Mouse (Mus musculus) neural tube, embryonic 11.5 days (tissue): ENCODE data around the gene Ywhag. TPM values are rescaled to one million over a fixed set of nuclear protein-coding genes. Genes with fewer than 3 reads are reported as not detected.

ENCODE experiments used
- ATAC-seq: fragments of 200-750 bp; cut with Nextera tagmentation; 2 replicates; pipeline ENCODE4 v1.8.0; 2017; ENCODE audit warnings: moderate number of reproducible peaks, mild to moderate bottlenecking, moderate TSS enrichment, moderate library complexity; ENCODE audit not compliant: insufficient read depth, low FRiP score, low TSS enrichment
- DNase-seq: peaks from one replicate; pipeline ENCODE4 v3.0.0-alpha.2; 2015; ENCODE audit warnings: low spot score
- H3K27ac ChIP-seq: fragments of 300-500 bp; sonication (generic); 2 replicates; pipeline ENCODE4 v1.5.1; 2014; ENCODE audit warnings: low read depth, mild to moderate bottlenecking, low read length
- H3K27me3 ChIP-seq: fragments of 300-500 bp; sonication (generic); 2 replicates; pipeline ENCODE4 v1.6.1; 2014; ENCODE audit warnings: mild to moderate bottlenecking, low read length, mixed read lengths; ENCODE audit not compliant: control insufficient read depth, insufficient read depth
- H3K36me3 ChIP-seq: fragments of 300-500 bp; sonication (generic); 2 replicates; pipeline ENCODE4 v1.6.1; 2014; ENCODE audit warnings: mild to moderate bottlenecking, low read length, moderate library complexity, mixed read lengths; ENCODE audit not compliant: control insufficient read depth, insufficient read depth
- H3K4me1 ChIP-seq: fragments of 300-500 bp; sonication (generic); 2 replicates; pipeline ENCODE4 v1.6.1; 2014; ENCODE audit warnings: low read length, mixed read lengths; ENCODE audit not compliant: control insufficient read depth, insufficient read depth
- H3K4me2 ChIP-seq: fragments of 300-500 bp; sonication (generic); 2 replicates; pipeline ENCODE4 v1.6.1; 2014; ENCODE audit warnings: low read depth, mild to moderate bottlenecking, moderate library complexity
- H3K4me3 ChIP-seq: fragments of 300-500 bp; sonication (generic); 2 replicates; pipeline ENCODE4 v1.5.1; 2014; ENCODE audit warnings: low read depth, low read length
- H3K9ac ChIP-seq: fragments of 300-500 bp; sonication (generic); 2 replicates; pipeline ENCODE4 v1.6.1; 2014; ENCODE audit warnings: mild to moderate bottlenecking, low read length
- H3K9me3 ChIP-seq: fragments of 300-500 bp; sonication (generic); 2 replicates; pipeline ENCODE4 v1.6.1; 2016; ENCODE audit warnings: low read length; ENCODE audit not compliant: control insufficient read depth
- WGBS: fragments of 180-500 bp; shearing (Covaris S2); extraction: QIAGEN DNeasy Blood & Tissue Kit; methylation state at CpG from one replicate; pipeline ENCODE4 v1.1.7; 2014; 5-methylcytosine and 5-hydroxymethylcytosine counted together
- polyA plus RNA-seq: library from polyadenylated mRNA; unstranded; fragments of >200 nt; fragmentation: Nextera tagmentation; extraction: Ambion mirVana; gene quantifications from 2 replicates; pipeline ENCODE4 v1.2.1, GENCODE M21; 2014

The Ywhag gene
- 191 and 196 TPM in 2 replicates for polyA plus RNA-seq

DNA sequence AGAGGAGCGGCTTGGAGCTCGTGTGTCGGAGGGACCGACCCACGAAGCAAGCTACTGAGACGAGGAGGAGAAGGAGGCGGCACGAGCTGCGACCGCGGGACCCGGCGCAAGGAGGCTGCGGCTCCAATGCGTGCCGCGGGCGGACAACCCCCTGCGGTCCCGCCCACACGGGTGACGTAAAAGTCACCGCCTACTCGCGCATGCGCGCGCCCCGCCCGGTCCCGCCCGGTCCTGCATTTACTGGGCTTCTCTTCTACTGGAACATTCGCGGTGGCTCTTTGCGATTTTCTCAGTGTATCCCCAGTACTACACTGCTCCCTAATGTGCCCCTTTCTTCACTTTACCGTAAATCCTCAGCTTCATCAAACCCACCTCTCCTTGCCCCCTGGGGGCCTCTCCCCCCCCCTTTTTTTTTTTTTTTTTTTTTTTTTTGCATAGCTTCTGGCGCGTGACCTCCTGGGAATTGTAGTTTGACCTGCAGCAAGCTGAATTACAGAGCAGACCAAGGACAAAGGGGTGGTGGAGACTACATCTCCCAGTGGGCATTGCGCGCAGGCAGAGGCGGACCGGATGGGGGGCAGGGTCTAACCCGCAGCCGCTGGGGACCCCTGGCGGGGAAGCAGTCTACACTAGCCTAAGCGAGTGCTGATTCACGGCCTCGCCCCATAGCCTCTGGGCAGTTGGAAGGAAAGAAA, at the start of gene Ywhag:
Gene Ywhag, minus strand, starts transcription at position 136 of the 695 bp plus-strand sequence.
- Histone ChIP-seq H3K27me3 (no peaks in the 10 kb centered on the region), H3K4me2 (peak within 1 kb of the TSS; percentile 46), H3K4me3 (peak within 1 kb of the TSS; percentile 69), H3K9me3 (no peaks in the 10 kb centered on the region), H3K4me1 (peaks cover 5% of the 10 kb centered on the region; the same call in 1 of the 2 replicates), H3K9ac (peak within 1 kb of the TSS; percentile 76), H3K27ac (peak within 1 kb of the TSS; percentile 84), H3K36me3 (peaks cover 6% of the 10 kb centered on the region)
- DNase-seq (peak; percentile 97), ATAC-seq (peak; percentile 97)
- WGBS, result under 1% methylated on average over 47 of the region's 48 CpGs

DNA sequence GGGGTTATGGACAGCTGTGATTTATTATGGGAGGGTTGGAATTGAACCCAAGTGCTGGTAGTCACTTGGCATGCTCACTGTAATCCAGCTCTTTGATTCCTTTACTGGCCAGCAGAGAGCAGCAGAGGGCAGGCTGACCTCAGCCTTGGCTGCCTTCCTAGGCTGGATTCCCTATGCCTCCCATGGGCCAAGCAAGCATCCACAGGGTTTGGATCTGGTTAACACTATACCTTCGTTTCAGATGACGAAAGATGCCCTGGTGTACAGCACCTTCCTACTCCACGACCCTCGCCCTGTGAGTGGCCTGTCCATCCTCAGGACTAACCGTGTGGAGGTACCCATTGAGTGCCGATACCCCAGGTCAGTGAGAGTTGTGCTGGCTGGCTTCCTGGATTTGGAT, 48.0 kb upstream of the Ywhag start:
- no peak overlapping the region for H3K27ac ChIP-seq
- H3K9me3 ChIP-seq, result no peaks in the 10 kb centered on the region
- H3K36me3 ChIP-seq, result no peaks in the 10 kb centered on the region
- H3K9ac ChIP-seq, result no peak overlapping the region
- H3K27me3 ChIP-seq, result no peaks in the 10 kb centered on the region
- H3K4me2 ChIP-seq, result no peak overlapping the region
- H3K4me3 ChIP-seq, result no peak overlapping the region
- WGBS, result 39% methylated on average over 6 of the region's 6 CpGs
- ATAC-seq (no peak), DNase-seq (peak; percentile 75)
- no peaks in the 10 kb centered on the region for H3K4me1 ChIP-seq

DNA sequence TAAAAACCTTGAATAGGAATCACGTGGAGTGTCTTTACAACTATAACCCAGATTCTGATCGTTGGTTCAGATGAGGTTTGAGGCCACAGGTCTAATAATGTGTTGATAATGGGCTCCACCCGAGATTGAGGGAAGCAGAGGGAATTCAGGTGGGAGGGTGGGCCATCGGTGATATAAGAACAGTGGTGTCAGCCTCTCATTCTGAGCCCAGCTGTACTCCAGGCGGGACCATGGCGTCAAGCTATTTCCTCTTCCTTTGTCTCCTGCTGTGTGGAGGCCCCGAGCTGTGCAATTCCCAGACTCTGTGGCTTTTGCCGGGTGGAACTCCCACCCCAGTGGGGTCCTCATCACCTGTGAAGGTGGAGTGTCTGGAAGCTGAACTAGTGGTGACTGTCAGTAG, 45.5 kb upstream of the Ywhag start, which contains the start of gene Zp3:
Gene Zp3, plus strand, starts transcription at position 196 of the 400 bp plus-strand sequence.
- Histone ChIP-seq H3K36me3 (no peaks in the 10 kb centered on the region), H3K4me3 (no peak within 1 kb of the TSS), H3K27ac (no peak within 1 kb of the TSS), H3K9me3 (no peaks in the 10 kb centered on the region), H3K27me3 (no peaks in the 10 kb centered on the region), H3K9ac (no peak within 1 kb of the TSS), H3K4me1 (no peaks in the 10 kb centered on the region), H3K4me2 (no peak within 1 kb of the TSS)
- 76% methylated on average over 8 of the region's 8 CpGs for WGBS
- ATAC-seq (no peak), DNase-seq (no peak)

- no peak for DNase-seq
- ATAC-seq, result no peak
- Histone ChIP-seq H3K27me3 (no peaks in the 10 kb centered on the region), H3K36me3 (no peaks in the 10 kb centered on the region), H3K9ac (no peak overlapping the region), H3K4me1 (no peaks in the 10 kb centered on the region), H3K27ac (no peak overlapping the region), H3K4me2 (no peak overlapping the region), H3K4me3 (no peak overlapping the region), H3K9me3 (no peaks in the 10 kb centered on the region)
- WGBS, result 85% methylated on average over 5 of the region's 5 CpGs
Observed at GRCm38 (mm10) chr5:135979381-135979780, 45.0 kb upstream of the Ywhag start.

- no peaks in the 10 kb centered on the region for H3K9me3 ChIP-seq
- no peaks in the 10 kb centered on the region for H3K36me3 ChIP-seq
- no peaks in the 10 kb centered on the region for H3K4me1 ChIP-seq
- H3K4me3 ChIP-seq, result no peak overlapping the region
- H3K27me3 ChIP-seq, result no peaks in the 10 kb centered on the region
- WGBS, result 92% methylated on average over 8 of the region's 8 CpGs
- H3K27ac ChIP-seq, result no peak overlapping the region
- no peak for ATAC-seq
- no peak overlapping the region for H3K9ac ChIP-seq
- DNase-seq, result no peak
- H3K4me2 ChIP-seq, result no peak overlapping the region
Observed at GRCm38 (mm10) chr5:135975893-135976668, 41.7 kb upstream of the Ywhag start.

DNA sequence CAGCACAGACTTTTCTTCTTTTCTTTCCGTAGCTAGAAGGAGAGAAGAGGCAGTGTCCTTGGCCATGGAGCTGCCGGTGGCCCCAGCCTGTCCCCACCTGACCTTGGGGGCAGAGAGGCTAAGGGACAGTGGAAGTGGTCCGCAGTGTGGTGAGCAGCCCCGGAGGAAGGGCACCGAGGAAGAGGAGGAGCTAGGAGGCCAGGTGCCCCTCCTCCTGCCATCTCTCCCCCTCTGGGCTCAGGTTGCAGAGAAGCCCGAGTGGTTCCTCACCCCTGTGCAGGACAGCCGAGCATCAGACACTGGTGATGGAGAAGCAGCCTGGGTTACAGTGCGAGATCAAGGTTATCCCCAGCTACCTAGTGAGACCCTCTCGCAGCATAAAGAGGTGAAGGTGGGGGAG, 39.9 kb upstream of the Ywhag start, which contains the start of gene Ssc4d:
Gene Ssc4d, minus strand, starts transcription at position 167 of the 400 bp plus-strand sequence.
- no peak within 1 kb of the TSS for H3K4me3 ChIP-seq
- ATAC-seq (no peak), DNase-seq (no peak)
- H3K36me3 ChIP-seq, result no peaks in the 10 kb centered on the region
- WGBS, result 21% methylated on average over 9 of the region's 9 CpGs
- H3K9me3 ChIP-seq, result no peaks in the 10 kb centered on the region
- H3K9ac ChIP-seq, result no peak within 1 kb of the TSS
- H3K27ac ChIP-seq, result no peak within 1 kb of the TSS
- no peak within 1 kb of the TSS for H3K4me2 ChIP-seq
- no peaks in the 10 kb centered on the region for H3K27me3 ChIP-seq
- no peaks in the 10 kb centered on the region for H3K4me1 ChIP-seq

- ATAC-seq (no peak), DNase-seq (no peak)
- no peak overlapping the region for H3K27ac ChIP-seq
- H3K4me2 ChIP-seq, result no peak overlapping the region
- WGBS, result 86% methylated on average over 7 of the region's 7 CpGs
- H3K9ac ChIP-seq, result no peak overlapping the region
- H3K36me3 ChIP-seq, result no peaks in the 10 kb centered on the region
- H3K27me3 ChIP-seq, result no peaks in the 10 kb centered on the region
- H3K4me1 ChIP-seq, result no peaks in the 10 kb centered on the region
- H3K9me3 ChIP-seq, result no peaks in the 10 kb centered on the region
- no peak overlapping the region for H3K4me3 ChIP-seq
Observed at GRCm38 (mm10) chr5:135971876-135972275, 37.5 kb upstream of the Ywhag start.

- Histone ChIP-seq H3K4me2 (no peak overlapping the region), H3K4me3 (no peak overlapping the region), H3K27me3 (peaks cover 6% of the 10 kb centered on the region; the same call in 1 of the 2 replicates), H3K9ac (no peak overlapping the region), H3K27ac (no peak overlapping the region), H3K4me1 (no peaks in the 10 kb centered on the region), H3K36me3 (no peaks in the 10 kb centered on the region), H3K9me3 (no peaks in the 10 kb centered on the region)
- ATAC-seq (no peak), DNase-seq (no peak)
- 83% methylated on average over 6 of the region's 6 CpGs for WGBS
Observed at GRCm38 (mm10) chr5:135970247-135970646, 35.8 kb upstream of the Ywhag start.
